Mouse (Mus musculus) A20 (cell line): Measurements from ENCODE around the gene Sertad2.

Source experiments
- DNase-seq: peaks from one replicate; pipeline ENCODE4 v3.0.0-alpha.2; 2011; ENCODE audit warnings: low read depth, low spot score

Gene Sertad2

DNA sequence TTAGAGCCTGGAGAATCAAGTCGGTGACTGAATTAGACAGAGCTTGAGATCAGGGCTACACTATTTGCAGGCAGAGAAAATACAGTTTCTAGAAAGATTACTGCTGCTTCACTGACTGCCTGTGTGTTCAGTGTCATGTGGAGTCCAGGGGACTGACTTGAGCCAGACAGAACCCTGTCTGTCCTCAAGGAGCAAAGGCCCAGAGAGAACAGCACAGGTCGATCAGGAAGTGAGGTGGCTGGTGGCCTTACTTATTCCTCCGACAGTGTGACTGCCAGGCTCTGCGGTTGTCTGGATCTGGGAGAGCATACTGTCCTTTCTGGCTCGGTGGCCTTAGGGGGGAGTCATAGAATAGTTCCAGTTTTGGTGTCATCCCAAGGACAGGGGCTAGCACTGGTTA is 137.7 kb downstream of the Sertad2 start:
- DNase-seq, result no peak

DNA sequence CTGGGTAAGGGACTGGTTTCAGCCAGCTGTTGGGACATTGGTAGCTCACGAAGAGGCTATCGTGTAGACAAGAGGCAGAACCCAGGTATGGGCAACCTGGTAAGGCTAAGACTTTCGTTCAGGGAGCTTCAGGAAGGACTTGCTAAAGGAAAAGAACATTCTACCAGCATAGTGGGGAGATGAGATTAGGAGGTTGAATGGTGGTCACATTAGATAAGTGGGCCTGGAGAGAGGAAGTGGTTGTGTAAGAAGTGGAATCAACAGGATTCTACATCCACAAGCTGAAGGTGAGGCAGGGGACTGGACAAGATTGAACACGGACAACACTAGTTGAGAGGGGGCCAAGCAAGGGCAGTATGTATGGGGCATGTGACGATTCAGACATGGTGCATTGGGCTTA is 138.6 kb downstream of the Sertad2 start:
- no peak for DNase-seq

DNA sequence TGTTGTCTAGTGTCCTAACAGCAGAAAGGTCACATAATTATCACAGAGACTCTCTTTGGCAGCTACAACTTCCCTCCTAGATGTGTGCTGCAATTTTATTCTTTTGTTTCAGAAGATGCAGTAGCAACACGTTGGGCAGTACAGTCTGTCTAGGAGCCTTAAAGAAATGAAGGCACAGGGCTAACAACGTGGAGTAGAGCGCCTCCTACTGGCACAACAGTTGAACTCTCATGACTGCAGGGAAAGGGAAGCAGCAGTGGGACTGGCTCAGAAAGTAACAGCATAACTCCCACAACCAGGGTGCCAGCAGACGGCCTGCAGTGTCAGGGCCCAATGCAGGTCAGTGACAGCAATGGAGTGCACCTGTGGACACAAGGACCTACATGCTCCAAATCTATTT is 147.9 kb downstream of the Sertad2 start:
- peak; percentile 75 for DNase-seq
